Mouse (Mus musculus) naive thymus-derived CD4-positive, alpha-beta T cell, adult 2 months (primary cell): Measurements from ENCODE around the gene Vopp1.

Experiments
- DNase-seq: peaks from one replicate; pipeline ENCODE4 v3.0.0-alpha.2; 2011; ENCODE audit warnings: low read depth

Gene Vopp1

DNA sequence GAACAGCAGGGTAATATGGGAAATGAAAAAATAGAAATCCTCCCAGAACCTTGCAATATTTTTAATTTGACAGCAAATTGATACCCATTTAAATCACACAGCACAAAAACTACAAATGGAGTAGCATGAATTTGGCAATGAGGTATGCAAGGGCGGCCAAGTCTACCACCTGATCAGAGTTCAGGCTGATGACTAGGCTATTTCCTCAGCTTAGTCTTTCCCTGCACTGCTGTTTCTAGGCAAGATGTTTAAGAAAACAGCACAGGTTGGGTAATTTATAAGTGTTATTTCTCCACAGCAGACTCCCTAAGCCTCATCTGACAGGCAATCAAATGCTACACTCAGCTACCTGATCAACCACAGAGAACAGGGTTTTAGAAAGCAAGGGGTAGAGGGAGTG lies 40.7 kb downstream of the Vopp1 start:
- no peak for DNase-seq

GRCm38 (mm10) chr6:57782658-57783057 lies 42.3 kb downstream of the Vopp1 start:
- DNase-seq, result no peak

DNA sequence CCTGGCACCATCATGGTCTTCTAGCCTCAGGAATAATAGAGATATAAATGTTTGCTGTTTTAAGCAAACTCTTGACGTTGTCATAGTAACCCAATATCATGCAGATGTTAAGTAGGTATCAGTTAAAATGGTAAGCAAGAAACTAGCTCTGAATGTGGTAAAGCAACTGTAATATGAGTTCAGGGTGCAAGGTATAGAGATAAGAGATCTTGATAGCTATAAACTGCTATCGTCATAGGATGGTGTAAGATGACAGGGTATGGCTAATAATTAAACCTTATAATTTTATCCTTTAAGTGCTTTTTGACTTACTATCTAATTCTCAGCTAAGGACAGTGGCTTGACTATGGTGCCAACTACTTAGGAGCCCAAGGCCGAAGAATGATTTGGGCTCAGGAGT lies 44.6 kb downstream of the Vopp1 start:
- DNase-seq, result no peak

DNA sequence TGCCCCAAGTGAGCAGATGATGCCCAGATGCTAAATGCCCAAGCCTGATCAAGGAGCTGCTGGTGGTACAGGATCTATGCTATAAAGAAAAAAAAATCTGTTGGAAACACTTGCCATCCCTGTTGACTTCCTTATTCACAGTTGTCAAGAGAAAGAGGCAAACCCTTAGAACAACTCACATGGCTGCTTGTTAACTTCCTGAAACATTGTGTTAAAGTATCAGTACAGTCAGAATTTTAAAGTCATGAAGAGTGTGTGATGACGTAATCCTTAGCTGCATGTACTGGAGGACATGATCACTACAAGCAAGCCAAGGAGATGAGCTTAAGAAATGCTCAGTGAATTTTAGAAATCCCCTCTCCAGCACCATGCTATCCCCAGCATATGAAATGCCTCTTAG lies 51.2 kb downstream of the Vopp1 start:
- DNase-seq, result no peak

DNA sequence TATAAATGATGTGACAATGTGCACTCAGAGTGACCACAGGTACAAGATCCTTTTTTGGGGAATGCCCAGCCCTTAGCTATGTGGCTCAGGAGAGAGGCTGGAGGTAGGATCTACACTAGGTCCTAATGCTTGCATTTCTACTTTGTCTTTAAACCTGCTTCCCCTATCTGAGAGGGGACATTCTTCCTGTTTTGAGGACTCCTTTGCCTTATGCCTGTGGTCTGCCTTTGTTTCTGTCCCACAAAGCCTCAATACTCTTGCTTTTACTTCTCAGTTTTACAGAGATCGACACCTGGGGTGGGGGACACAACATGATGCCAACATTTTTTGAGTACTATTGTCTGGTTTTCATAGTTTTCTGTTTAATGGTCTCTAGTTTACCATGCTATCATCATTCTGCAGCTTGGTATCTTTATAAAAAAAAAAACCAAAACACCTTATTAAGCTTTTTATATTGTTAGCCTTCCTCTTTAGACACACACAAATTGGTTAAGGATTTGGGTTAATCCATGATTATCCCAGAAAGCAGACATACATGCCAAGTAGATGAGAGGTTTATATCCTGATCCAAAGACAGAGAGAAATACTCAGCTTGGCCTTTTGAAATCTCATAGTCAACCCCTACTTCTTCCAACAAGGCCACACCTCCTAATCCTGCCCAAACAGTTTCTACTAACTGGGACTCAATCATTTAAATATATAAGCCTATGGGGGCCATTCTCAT lies 54.3 kb downstream of the Vopp1 start:
- no peak for DNase-seq

GRCm38 (mm10) chr6:57768948-57769525 lies 55.9 kb downstream of the Vopp1 start:
- no peak for DNase-seq

GRCm38 (mm10) chr6:57767112-57767868 lies 57.7 kb downstream of the Vopp1 start:
- no peak for DNase-seq

- DNase-seq, result no peak
These were observed 58.7 kb downstream of the Vopp1 start for GRCm38 (mm10) chr6:57766287-57766686.

DNA sequence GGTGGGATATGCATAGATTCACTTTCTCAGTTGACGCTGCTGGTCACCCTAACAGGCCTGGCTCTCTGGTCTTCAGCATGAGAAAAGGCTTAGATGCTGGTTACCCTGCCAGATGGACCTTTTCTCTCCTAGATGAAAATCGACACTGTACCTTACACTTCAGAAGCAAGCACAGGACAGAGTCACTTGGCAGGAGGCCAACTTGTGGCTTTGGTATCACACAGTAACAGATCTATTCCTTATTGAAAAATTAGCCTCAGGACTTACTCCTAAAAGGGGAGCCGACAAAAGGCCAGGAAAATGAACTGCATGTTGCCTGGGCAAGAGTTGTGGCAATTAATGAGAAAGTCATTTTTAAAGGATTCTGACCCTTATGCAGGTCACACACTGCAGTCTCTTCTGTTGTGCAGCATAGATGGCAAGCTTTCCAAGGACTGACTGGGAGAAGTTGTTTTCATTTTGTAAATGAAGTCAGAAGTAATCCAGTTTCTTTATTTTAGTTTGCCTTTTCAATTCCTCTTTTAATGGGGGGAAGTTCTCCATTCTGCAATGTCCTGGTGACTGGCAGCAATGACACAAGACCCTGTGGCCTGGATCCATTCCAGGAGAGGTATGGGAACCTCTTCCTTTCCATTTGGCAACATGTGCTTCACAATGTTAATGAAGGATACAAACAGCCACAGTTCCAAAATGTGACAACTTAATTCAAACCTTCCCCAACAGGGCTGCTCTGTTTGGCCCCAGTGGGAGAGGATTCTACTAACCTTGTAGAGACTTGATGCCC lies 59.7 kb downstream of the Vopp1 start:
- no peak for DNase-seq

DNA sequence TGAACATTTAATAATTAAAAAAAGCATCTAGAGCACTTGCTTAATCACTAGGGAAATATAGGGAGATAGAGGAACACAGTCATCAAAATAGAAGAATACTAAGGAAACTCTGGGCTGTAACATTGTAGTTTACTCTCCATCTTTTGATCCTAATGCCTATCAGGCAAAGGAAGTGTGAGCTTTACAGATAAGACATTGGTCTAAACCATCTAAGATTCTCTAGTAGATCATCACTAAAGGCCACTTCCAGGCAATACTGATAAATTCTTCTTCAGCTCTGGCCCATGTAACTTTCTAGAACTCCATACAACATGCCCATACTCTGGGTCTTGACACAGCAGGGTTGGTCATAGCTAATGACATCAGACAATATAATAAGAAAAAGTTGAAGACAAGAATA lies 61.9 kb downstream of the Vopp1 start:
- DNase-seq, result no peak

DNA sequence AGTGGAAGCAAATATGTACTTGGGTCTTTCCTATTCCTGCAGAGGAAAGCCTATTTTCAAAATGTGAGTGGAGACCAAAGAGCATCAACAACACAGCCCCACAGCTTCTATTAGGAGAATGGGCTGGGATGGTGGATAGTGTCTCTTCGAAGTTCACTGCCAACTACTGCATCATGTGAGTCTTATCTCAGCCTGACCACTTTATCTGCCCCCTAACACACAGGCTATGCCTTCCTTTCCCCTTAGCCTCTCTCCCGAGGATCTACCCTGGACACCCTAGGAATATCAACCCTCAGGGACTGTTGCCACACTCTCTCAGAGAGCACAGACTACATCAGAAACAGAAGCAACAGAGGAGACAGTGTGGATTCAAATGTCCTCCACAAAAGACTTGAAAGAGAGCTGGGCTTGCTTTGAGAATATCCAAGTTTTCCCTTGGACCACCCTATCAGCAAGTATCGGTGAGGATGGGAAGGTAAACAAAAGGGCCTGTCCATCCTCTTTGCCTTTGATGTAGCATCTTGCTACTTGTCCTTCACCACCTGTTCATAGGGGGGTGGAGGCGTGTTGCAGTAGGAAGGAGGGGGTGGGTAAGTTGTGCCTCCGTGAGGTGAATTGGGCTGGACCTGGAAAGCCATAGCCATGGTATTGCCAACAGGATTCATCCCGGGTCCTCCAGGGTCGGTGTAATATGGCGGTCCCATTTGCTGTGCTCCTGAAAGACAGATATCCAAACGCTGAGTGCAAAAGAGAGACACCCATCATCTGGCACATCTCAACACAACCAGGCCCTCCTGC lies 70.8 kb downstream of the Vopp1 start:
- no peak for DNase-seq

DNA sequence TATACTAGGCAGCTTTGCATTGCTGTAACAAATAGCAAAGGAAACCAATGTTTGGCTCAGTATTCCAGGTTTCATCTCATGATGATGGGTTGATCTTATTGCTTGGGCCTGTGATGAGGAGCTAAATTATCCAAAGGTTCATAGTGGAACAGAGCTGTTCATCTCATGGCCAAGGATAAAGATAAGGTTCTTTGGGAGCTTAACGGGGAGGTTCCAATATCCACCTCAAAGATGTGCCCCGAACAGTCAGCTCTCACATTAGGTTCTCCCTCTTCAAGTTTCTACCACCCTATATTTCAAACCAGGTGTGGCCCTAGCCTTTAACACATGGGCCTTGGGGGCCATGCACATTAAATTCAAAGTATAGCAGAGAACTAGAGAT lies 79.2 kb downstream of the Vopp1 start:
- DNase-seq, result no peak

DNA sequence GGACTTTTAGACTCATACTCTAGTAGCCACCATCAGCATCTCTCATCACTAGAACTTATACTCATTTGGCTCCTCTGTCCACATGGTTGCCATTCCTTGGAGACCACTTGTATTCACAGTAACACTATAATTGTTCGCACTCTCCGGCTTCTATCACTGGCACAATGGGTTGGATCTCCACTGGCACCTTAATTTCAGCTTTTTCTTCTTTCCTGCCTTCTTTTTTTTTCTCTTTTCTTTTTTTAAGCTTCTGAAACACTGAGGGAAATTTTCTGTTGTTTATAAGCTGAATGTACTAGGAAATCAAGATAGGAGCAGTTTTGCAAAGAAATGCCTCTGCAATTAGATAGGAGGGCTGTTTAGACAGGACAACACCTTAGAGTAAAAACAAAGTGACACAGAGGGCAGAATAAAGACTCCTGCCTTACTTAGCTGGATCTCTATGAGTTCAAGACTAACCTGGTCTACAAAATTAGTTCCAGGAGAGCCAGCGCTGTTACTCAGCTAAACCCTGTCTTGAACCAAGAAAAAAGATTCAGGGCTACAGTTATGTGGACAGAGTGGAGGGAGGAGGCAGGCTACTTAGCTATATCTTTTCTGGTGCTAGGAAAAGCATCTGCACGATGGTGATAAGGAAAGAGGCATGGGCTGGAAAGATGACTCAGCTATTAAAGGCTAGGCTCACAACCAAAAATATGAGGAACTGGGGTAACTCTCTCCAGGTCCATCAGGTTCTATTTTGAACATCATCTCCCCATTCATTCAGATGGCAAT lies 79.8 kb downstream of the Vopp1 start:
- no peak for DNase-seq

GRCm38 (mm10) chr6:57744123-57744522 lies 80.8 kb downstream of the Vopp1 start:
- DNase-seq, result no peak

- peak; percentile 20 for DNase-seq
These were observed 81.6 kb downstream of the Vopp1 start for GRCm38 (mm10) chr6:57743333-57743732.

DNA sequence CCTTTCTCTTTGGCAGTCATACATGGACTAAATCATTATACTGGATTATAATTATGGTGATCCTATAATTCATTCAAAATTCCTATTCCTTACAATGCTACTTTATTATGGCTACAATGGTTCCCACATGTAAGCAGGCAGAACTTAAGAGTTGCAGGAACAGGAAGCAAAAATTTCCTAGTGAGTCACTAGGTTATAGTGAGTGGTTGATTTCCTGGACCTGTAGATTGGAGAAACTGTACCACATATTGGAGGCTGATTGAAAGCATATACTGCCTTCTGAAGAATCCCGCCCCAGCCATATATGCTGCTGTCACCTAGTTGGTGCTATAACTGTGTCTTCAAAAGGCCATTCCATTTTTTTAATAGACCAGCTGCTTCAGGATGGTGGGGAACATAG lies 82.2 kb downstream of the Vopp1 start:
- DNase-seq, result no peak

- DNase-seq, result no peak
These were observed 103.6 kb downstream of the Vopp1 start for GRCm38 (mm10) chr6:57721347-57721746.

GRCm38 (mm10) chr6:57711726-57712125 lies 113.2 kb downstream of the Vopp1 start:
- peak; percentile 11 for DNase-seq

GRCm38 (mm10) chr6:57706721-57707120 lies 118.2 kb downstream of the Vopp1 start:
- DNase-seq, result peak; percentile 51

DNA sequence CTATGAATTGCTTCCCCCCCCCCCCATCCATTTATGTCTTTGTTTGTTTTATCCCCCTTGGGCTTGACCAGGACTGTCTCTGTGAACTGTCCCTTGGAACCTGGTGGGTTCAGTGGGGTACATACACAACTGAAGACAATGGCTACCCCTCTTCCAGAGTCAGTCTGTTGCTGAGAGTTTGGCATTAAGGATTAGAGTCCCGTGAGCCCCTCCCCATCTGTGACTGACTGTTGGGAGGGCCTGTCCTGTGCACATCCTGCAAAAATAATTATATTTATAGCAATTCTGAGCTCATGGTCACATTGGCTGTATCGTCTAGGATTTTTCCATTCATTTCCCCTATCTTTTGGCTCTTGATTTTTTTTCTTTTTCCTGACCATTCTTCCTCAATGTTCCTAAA lies 121.3 kb downstream of the Vopp1 start:
- DNase-seq, result no peak
